Mouse (Mus musculus) erythroblast, embryonic 14.5 days (primary cell): ENCODE measurements around the gene Akap6.

ENCODE experiments used
- GATA1 ChIP-seq: IDR thresholded peaks from 2 replicates; pipeline ENCODE4 v1.6.1; 2012; ENCODE audit warnings: low read length, inconsistent platforms, mixed read lengths
- TAL1 ChIP-seq: IDR thresholded peaks from 3 replicates; pipeline ENCODE4 v1.6.1; 2012; ENCODE audit warnings: low read length, inconsistent platforms, mixed read lengths

DNA sequence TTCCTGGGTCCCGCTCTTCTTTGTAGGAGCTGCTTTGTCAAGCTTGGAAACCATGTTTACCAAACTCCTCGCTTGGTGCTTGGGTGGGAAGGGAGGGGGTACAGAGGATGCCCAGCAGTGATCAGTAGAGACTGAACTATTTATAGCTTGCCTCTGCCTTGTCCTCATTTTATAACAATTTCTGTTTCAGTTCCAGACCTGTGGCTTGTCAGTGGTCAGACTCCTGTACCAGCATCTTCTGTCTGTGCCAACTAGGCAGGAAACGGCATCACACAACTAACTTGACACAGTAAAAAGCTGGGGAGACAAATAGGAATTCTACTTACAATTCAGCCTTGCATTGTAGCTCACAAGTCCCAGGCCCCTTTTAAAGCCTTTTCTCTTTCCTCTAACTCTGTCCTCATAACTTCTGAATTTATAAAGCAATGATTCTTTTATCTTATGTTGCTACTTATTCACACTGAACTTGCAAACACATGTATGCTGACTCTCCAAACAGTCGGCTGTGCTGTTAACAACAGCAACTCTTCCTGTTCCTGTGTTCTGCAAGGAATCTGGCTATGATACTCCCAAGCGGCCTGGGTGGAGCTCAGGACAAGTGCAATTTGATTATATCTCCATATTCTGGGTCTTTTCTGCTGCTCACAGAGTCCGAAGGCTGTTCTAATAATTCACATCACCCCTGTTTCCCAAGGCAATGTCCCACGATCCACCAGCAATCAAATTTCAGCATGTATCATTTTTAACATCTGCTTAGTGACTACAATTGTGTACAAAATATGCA lies 12.9 kb downstream of the Akap6 start:
- no peak for TF ChIP-seq TAL1
- TF ChIP-seq GATA1: no peak
